Mouse (Mus musculus): ENCODE results near the gene Psmd14.
A peak's percentile ranks its signal among the peaks of the same experiment; 100 is the strongest.

Psmd14 gene

GRCm38 (mm10) chr2:61813106-61813505, 101.6 kb downstream of the Psmd14 start:
- DNase-seq (ENCODE audit: low read depth, low spot score) = no peak

- DNase-seq (ENCODE audit: low read depth, low spot score) = no peak
These were observed 102.0 kb downstream of the Psmd14 start for GRCm38 (mm10) chr2:61813521-61813920.

GRCm38 (mm10) chr2:61814548-61815473, 103.3 kb downstream of the Psmd14 start:
- peak; percentile 33 for DNase-seq (ENCODE audit: low read depth, low spot score)

- peak; percentile 34 for DNase-seq (ENCODE audit: low read depth, low spot score)
These were observed 104.3 kb downstream of the Psmd14 start for GRCm38 (mm10) chr2:61815583-61816313.

- no peak for DNase-seq (ENCODE audit: low read depth, low spot score)
These were observed 106.7 kb downstream of the Psmd14 start for GRCm38 (mm10) chr2:61818197-61818596.

GRCm38 (mm10) chr2:61820203-61820602, 108.7 kb downstream of the Psmd14 start:
- no peak for DNase-seq (ENCODE audit: low read depth, low spot score)

- no peak for DNase-seq (ENCODE audit: low read depth, low spot score)
These were observed 112.1 kb downstream of the Psmd14 start for GRCm38 (mm10) chr2:61823426-61824140.

- DNase-seq (ENCODE audit: low read depth, low spot score) = no peak
These were observed 125.8 kb downstream of the Psmd14 start for GRCm38 (mm10) chr2:61837243-61837806.

All from CD4-positive, CD25-positive, alpha-beta regulatory T cell, adult 2 months (primary cell).